Mouse (Mus musculus): ENCODE measurements around the gene Fam25c. TPM values are rescaled to one million over a fixed set of nuclear protein-coding genes. Genes with fewer than 3 reads are reported as not detected.
"Not testable (repeated sequence)": the region's sequence is repeated elsewhere in the genome, so short reads cannot be mapped to it uniquely, and the experiment has no call there.

Gene Fam25c
- polyA plus RNA-seq, 2 experiments = 23.5 to 45.6 TPM

DNA sequence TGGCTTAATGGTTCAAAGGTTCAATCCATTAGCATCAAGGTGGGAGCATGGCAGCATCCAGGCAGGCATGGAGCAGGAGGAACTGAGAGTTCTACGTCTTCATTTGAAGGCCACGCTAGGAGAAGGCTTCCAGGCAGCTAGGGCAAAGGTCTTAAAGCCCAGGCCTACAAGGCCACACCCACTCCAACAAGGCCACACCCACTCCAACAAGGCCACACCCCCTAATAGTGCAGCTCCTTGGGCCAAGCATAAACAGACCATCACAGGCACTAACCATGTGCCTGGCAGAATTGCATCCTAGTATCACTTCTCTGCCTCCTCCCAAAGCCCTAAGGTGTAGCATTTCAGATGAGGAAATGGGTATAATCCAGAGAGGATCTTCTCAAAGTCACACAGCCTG lies 16.5 kb upstream of the Fam25c start:
- Histone ChIP-seq H3K9ac (ENCODE audit: low read depth, low read length, severe bottlenecking) (no peak overlapping the region), H3K9me3 (ENCODE audit: control insufficient read depth, low read length) (no peaks in the 10 kb centered on the region), H3K4me1 (ENCODE audit: control insufficient read depth, insufficient read depth, low read length) (peaks cover 5% of the 10 kb centered on the region; the same call in 1 of the 2 replicates), H3K36me3 (ENCODE audit: control insufficient read depth, insufficient read depth, low read length) (no peaks in the 10 kb centered on the region), H3K4me2 (replicated peaks; ENCODE audit: low read depth, low read length, severe bottlenecking) (no peak overlapping the region), H3K4me3 (replicated peaks; ENCODE audit: low read length) (no peak overlapping the region), H3K27me3 (ENCODE audit: control insufficient read depth, insufficient read depth, low read length) (no peaks in the 10 kb centered on the region), H3K27ac (replicated peaks; ENCODE audit: low read depth, low read length) (no peak overlapping the region)
- WGBS = 54% methylated on average over 2 of the region's 2 CpGs
- DNase-seq (ENCODE audit: low spot score) (no peak), ATAC-seq (ENCODE audit: low FRiP score, low read depth) (no peak)
- no peak for TF ChIP-seq POLR2A (IDR thresholded peaks at IDR 0.05; ENCODE audit: borderline replicate concordance, extremely low read depth, insufficient read depth, insufficient read length)

GRCm38 (mm10) chr14:34370921-34371320 lies 15.7 kb upstream of the Fam25c start:
- TF ChIP-seq POLR2A (IDR thresholded peaks at IDR 0.05; ENCODE audit: borderline replicate concordance, extremely low read depth, insufficient read depth, insufficient read length) = no peak
- Histone ChIP-seq H3K9ac (ENCODE audit: low read depth, low read length, severe bottlenecking) (no peak overlapping the region), H3K9me3 (ENCODE audit: control insufficient read depth, low read length) (no peaks in the 10 kb centered on the region), H3K4me3 (replicated peaks; ENCODE audit: low read length) (no peak overlapping the region), H3K4me1 (ENCODE audit: control insufficient read depth, insufficient read depth, low read length) (peaks cover 5% of the 10 kb centered on the region; the same call in 1 of the 2 replicates), H3K36me3 (ENCODE audit: control insufficient read depth, insufficient read depth, low read length) (no peaks in the 10 kb centered on the region), H3K27ac (replicated peaks; ENCODE audit: low read depth, low read length) (no peak overlapping the region), H3K27me3 (ENCODE audit: control insufficient read depth, insufficient read depth, low read length) (no peaks in the 10 kb centered on the region), H3K4me2 (replicated peaks; ENCODE audit: low read depth, low read length, severe bottlenecking) (no peak overlapping the region)
- DNase-seq (ENCODE audit: low spot score) (no peak), ATAC-seq (ENCODE audit: low FRiP score, low read depth) (no peak)
- WGBS = 88% methylated on average over 3 of the region's 3 CpGs

DNA sequence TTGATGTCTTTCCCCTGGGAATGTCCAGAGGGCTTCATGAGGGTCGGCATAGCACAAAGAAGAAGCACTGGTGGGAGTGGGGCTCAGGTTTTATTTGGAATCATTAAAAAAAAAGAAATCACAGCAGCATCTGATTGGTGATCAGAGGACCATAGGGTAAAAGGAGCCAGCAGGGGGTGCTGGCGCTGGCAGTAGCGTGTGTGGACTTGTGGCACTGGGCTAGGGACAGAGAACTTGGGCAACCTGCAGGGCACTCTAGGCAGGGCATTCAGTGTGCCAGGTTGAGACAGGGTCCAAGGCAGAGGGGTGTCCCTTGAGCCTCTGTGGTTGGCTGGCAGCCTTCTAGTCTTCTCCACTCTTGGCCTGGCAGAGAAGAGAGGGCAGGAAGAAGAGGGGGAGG lies 15.0 kb upstream of the Fam25c start:
- H3K4me3 ChIP-seq (replicated peaks; ENCODE audit: low read length) = no peak overlapping the region
- no peak for ATAC-seq (ENCODE audit: low FRiP score, low read depth)
- no peak overlapping the region for H3K4me2 ChIP-seq (replicated peaks; ENCODE audit: low read depth, low read length, severe bottlenecking)
- no peak for TF ChIP-seq POLR2A (IDR thresholded peaks at IDR 0.05; ENCODE audit: borderline replicate concordance, extremely low read depth, insufficient read depth, insufficient read length)
- WGBS = 50% methylated on average over 3 of the region's 3 CpGs
- H3K9ac ChIP-seq (ENCODE audit: low read depth, low read length, severe bottlenecking) = no peak overlapping the region
- H3K4me1 ChIP-seq (ENCODE audit: control insufficient read depth, insufficient read depth, low read length) = peaks cover 5% of the 10 kb centered on the region; the same call in 1 of the 2 replicates
- no peak for DNase-seq (ENCODE audit: low spot score)
- no peaks in the 10 kb centered on the region for H3K9me3 ChIP-seq (ENCODE audit: control insufficient read depth, low read length)
- no peaks in the 10 kb centered on the region for H3K36me3 ChIP-seq (ENCODE audit: control insufficient read depth, insufficient read depth, low read length)
- H3K27ac ChIP-seq (replicated peaks; ENCODE audit: low read depth, low read length) = no peak overlapping the region
- H3K27me3 ChIP-seq (ENCODE audit: control insufficient read depth, insufficient read depth, low read length) = no peaks in the 10 kb centered on the region

GRCm38 (mm10) chr14:34365147-34365507 lies 9.9 kb upstream of the Fam25c start:
- peaks cover 3% of the 10 kb centered on the region; the same call in 1 of the 2 replicates for H3K4me1 ChIP-seq (ENCODE audit: control insufficient read depth, insufficient read depth, low read length)
- no peak overlapping the region for H3K4me2 ChIP-seq (replicated peaks; ENCODE audit: low read depth, low read length, severe bottlenecking)
- no peaks in the 10 kb centered on the region for H3K9me3 ChIP-seq (ENCODE audit: control insufficient read depth, low read length)
- no peak overlapping the region for H3K9ac ChIP-seq (ENCODE audit: low read depth, low read length, severe bottlenecking)
- WGBS = 83% methylated on average over 2 of the region's 2 CpGs
- DNase-seq (ENCODE audit: low spot score) (no peak), ATAC-seq (ENCODE audit: low FRiP score, low read depth) (no peak)
- H3K36me3 ChIP-seq (ENCODE audit: control insufficient read depth, insufficient read depth, low read length) = no peaks in the 10 kb centered on the region
- TF ChIP-seq POLR2A (IDR thresholded peaks at IDR 0.05; ENCODE audit: borderline replicate concordance, extremely low read depth, insufficient read depth, insufficient read length) = no peak
- H3K4me3 ChIP-seq (replicated peaks; ENCODE audit: low read length) = no peak overlapping the region
- no peak overlapping the region for H3K27ac ChIP-seq (replicated peaks; ENCODE audit: low read depth, low read length)
- H3K27me3 ChIP-seq (ENCODE audit: control insufficient read depth, insufficient read depth, low read length) = no peaks in the 10 kb centered on the region; the same call in 1 of the 2 replicates

- WGBS = 74% methylated on average over 15 of the region's 15 CpGs
- H3K9me3 ChIP-seq (ENCODE audit: control insufficient read depth, low read length); H3K27ac ChIP-seq (replicated peaks; ENCODE audit: low read depth, low read length); ATAC-seq (ENCODE audit: low FRiP score, low read depth); H3K36me3 ChIP-seq (ENCODE audit: control insufficient read depth, insufficient read depth, low read length); DNase-seq (ENCODE audit: low spot score); H3K4me1 ChIP-seq (ENCODE audit: control insufficient read depth, insufficient read depth, low read length); H3K9ac ChIP-seq (ENCODE audit: low read depth, low read length, severe bottlenecking); H3K27me3 ChIP-seq (ENCODE audit: control insufficient read depth, insufficient read depth, low read length): not testable (repeated sequence)
- peak overlapping the region; percentile 37; the same call in 1 of the 2 replicates for H3K4me3 ChIP-seq (replicated peaks; ENCODE audit: low read length)
- peak overlapping the region; percentile 54 for H3K4me2 ChIP-seq (replicated peaks; ENCODE audit: low read depth, low read length, severe bottlenecking)
Measured at GRCm38 (mm10) chr14:34364254-34365146, 9.3 kb upstream of the Fam25c start.

Measured in limb, embryonic 14.5 days (tissue).